Mouse (Mus musculus) T-helper 2 cell (primary cell): ENCODE data around the gene Rnf224.

Experiments
- in situ Hi-C: fragments of 300-600 bp; cut with MboI, MseI; formaldehyde crosslinking; loops from one replicate; pipeline ENCODE4 v1.15.1; 2025; ENCODE audit warnings: high pct_unique_total_duplicates

The Rnf224 gene

DNA sequence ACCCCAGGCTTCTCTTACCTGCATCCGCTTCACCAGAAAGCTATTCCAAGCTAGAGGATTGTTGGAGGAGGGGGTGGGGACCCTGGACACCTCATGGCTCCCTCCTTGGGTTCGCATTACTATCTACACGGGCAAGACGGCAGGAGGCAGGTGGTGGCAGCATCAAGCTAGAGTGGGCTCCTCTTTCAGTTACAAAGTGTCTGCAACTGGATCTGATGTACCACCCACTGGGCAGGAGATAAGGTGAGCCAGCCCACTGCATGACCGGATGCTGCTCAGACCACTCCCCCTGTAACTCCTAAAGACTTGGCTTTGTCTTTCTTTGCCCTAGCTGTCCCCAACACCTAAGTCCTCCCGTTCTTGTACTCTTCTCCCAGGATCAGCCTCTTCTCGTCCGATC is at the start of gene Rnf224:
Gene Rnf224, minus strand, starts transcription at position 174 of the 400 bp plus-strand sequence.
- in situ Hi-C loops, result no loop called here

DNA sequence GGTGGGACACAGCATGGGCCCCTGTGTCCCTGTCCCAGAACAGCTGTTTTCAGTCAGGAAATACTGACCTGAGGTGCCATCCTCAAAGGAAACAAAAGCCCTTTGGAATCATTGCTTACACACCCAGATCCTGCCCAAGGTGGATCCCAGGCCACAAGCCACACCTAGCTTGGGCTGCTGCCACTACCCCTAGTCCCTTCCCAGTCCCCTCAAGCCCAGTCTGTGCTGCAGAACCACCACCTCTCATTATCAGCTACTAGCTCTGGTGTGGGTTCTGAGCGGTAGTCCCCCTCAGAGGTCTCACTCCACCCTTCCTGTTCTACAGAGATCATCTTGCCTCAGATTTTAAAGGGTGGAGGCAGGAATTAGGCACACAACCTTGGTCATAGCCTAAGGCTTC is 49.7 kb upstream of the Rnf224 start:
- in situ Hi-C loops, result no loop called here

DNA sequence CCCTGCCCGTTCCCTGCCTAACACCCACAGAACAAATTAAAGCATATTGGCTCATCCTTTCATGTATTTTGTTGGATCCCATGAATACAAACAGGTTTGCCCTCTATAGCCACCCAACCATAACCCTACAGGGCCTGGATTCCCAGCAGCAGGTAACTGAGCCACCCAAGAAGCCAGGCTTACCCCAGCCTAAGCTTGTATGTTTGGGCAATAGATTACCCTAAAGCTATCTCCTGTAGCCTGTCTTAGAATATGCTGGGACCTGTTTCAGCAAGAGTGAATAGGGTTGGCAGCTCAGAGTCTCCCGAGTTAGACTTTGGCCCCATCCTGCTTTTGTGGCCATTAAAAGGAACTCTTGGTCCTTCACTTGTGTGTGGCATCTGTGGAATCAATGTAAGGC is 49.0 kb upstream of the Rnf224 start:
- in situ Hi-C loops, result no loop called here

DNA sequence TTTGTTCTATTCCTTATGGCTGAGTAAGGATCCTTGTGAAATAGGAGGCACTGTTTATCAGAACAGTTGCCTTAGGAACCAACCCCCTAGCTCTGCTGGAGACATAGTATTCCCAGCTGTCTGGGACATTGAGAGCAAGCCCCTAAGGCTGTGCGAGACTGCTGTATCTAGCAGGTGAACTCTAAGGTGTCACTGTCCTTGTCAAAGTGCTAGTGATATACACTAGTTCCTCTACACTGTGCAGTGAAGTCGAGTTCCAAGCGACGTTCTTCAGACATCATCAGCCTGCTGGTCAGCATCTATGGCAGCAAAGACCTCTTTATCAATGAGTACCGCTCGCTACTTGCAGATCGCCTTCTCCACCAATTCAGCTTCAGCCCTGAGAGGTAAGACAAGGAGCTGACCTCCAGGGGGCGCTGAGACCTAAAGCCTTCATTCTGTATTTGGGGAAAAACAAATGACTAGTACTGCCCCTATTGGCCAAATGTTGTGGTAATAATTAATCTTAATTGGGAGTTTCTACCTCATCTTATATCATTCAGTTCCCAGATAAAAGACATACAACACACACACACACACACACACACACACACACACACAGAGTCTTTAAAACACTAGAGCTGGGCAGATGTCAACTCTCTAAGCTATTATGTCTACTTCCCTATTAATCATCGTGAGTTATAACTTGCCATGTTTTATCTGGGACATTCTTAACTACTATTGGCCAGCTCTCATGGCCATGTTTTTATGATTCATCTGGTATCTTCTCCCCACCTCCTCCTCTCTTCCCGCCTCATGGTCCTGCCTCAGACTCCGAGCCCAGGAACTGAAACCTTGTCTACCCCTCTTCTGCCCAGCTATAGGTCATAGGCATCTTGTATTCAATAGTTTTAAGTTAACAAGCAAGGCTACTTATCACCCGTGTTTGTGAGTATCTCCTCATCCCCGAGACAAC is 42.6 kb upstream of the Rnf224 start:
- in situ Hi-C loops, result no loop called here

DNA sequence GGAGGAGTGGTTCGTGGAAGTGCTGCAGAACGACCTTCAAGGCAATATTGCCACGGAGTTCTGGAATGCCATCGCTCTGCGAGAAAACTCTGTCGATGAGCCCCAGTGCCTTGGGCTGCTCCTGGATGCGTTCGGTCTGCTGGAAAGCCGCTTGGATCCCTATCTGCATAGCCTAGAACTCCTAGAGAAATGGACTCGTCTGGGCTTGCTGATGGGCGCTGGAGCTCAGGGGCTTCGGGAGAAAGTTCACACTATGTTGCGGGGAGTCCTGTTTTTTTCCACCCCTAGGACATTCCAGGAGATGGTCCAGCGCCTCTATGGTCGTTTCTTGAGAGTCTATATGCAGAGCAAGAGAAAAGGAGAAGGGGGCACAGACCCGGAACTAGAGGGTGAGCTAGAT is 36.4 kb upstream of the Rnf224 start:
- in situ Hi-C loops, result loop anchor here (5.0 to 25.0 kb wide), 2 partner anchors 59 to 886 kb away; partner anchors contain the start of gene Man1b1

DNA sequence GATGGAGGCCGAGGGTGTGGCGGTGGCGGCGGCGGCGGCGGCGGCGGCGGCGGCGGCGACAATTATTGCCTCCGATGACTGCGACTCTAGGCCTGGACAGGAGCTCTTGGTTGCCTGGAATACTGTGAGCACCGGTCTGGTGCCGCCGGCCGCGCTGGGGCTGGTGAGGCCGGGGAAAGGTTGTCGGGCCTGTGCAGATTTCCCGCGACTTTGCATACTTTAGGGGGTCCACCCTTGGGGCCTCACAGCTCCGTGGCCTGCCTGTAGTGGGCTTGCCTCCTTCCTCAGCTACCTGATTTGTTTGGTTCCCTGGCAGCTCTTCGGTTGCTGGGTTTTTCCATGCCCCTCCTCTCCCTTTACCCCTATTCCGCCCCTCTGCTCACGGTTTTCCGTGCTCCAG is 35.9 kb upstream of the Rnf224 start:
- in situ Hi-C loops, result loop anchor here (5.0 to 25.0 kb wide), 2 partner anchors 60 to 885 kb away; partner anchors contain the start of gene Man1b1

DNA sequence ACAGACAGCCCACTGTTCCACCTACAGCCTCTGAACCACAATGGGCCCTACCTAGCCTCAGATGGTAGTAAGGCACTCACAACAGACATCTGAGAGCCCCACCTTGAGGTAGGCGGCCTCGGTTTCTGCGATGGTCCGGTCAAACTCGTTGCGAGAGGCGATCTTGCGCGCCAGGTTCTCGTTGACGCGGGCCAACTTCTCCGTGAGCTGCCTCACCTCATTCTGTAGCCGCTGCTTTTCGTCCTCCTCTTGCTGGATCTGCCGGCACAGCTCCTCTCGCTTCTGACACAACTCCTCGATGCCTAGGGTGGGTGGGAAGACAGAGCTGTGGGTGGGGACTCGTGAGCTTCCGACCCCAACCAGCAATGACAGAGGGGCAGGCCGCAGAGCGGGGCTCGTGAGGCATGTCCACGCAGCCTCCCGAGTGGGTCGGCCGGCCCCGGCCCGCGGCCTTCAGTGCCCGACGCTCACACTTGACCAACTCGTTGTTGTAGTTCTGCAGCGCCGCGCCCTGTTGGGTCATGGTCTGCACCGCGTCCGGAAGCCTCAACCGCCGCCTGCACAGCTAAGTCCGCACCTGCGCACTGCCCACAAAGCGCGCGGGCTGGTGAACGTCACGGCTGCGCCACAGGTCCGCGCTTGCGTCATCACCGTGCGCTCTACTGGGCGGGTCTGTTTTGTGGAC is 35.4 kb upstream of the Rnf224 start, which contains the start of the genes Ssna1 and Anapc2:
Gene Ssna1, minus strand, starts transcription at position 612 of the 685 bp plus-strand sequence.
Gene Anapc2, plus strand, starts transcription at position 652 of the 685 bp plus-strand sequence.
- in situ Hi-C loops, result loop anchor here (5.0 to 25.0 kb wide), 2 partner anchors 60 to 885 kb away; partner anchors contain the start of gene Man1b1

DNA sequence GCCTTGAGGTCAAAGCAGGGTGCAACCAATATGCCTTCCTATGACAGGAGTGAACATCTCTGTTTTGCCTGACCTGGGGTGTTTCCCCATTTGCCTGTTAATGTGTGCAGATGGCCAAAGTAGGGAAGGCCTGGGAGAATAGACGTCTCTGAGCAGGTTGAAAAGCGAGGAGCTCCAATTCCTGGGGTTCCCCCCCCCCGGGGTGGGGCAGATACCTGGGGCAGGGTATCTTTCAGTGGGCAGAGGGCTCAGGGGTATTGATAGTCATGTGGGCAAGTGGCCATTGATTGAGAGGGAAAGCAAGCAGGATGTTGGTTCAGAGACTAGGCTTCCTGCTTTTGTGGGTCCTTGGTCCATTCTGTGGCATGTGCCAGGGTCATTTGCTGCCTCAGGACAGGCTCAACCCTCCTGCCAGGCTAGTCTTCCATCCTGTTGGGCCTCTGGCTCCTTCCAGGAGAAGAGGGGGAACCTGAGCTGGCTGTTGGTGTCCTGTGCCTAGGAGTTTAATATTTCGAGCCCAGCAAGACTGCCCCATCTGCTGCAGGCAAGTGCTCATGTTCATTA is 31.2 kb upstream of the Rnf224 start:
- in situ Hi-C loops, result loop anchor here (25.0 kb wide), 1 partner anchor 881 kb away; no protein-coding TSS in a partner anchor

DNA sequence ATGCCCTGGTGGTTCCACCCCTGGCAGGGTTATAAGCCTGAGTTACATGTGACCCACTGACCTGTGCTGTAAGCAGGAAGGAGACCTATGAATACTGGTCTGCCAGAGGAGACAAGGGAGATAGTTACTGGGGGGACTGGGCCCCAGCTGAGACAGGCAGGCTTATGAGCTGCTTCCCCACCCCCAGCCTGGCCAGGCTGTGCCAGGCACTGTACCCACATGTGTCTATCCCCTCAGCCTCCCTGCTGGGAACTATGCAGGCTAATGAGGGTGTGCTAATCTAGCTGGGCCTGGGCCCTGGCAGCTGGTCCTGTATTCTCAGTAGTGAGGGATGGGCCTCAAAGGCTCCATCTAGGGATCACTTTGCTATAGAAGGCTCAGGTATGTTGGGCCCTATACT is 30.7 kb upstream of the Rnf224 start:
- in situ Hi-C loops, result loop anchor here (25.0 kb wide), 1 partner anchor 880 kb away; no protein-coding TSS in a partner anchor

DNA sequence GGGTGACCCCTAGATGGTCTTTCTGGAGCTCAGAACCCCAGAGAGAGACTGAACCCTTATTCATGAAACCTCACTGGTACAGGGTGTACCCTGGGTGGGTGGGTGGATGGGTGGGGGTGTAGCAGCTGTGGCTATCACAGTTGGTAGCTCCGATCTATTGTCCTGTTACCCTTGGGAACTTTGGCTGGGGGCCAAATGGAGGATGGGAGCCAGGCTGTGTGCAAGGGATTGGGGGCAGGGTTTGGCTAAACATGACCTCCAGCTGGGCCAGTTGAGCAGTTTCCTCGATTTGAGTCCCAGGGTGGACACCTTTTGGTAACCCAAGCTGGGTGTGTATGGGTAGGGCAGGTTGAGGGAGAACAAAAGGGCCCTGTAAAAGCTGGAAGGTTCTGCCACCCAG is 30.1 kb upstream of the Rnf224 start:
- in situ Hi-C loops, result loop anchor here (25.0 kb wide), 1 partner anchor 879 kb away; no protein-coding TSS in a partner anchor

DNA sequence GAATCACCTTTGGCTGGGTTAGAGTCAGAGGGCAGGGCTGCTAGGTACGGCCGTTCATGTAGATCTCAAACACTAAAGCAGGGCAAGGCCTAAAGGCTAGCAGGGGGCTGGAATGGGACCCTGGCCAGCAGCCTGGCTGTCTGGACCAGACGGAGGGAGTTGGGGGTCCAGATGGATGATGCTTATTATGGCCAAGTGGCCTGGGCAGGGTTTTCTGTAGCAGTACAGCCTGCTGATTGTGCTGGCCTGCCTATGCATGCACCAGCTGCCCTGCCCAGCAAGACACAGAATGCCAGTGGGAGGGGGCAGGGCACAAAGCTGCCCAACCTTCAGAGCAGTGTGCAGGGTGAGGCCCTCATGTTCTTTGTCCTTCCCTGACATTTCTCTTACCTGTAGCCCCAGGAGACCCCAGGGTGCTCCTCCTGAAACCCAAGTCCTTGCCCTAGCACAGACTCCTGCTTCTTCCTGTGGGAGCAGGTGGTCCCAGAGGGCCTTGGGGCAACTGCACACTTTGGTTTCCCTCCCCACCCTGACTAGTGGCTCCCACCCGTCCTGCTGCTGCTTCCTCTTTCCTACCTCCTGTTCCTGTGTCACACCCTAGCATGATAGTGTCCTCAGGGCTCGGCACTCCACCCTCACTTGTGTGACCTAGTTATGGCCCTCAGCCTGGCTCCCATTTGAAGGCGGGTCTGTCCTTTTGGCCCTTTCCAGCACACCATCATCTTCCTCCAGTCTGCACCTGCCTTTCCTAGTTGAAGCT is 29.5 kb upstream of the Rnf224 start:
- in situ Hi-C loops, result loop anchor here (25.0 kb wide), 1 partner anchor 879 kb away; no protein-coding TSS in a partner anchor

DNA sequence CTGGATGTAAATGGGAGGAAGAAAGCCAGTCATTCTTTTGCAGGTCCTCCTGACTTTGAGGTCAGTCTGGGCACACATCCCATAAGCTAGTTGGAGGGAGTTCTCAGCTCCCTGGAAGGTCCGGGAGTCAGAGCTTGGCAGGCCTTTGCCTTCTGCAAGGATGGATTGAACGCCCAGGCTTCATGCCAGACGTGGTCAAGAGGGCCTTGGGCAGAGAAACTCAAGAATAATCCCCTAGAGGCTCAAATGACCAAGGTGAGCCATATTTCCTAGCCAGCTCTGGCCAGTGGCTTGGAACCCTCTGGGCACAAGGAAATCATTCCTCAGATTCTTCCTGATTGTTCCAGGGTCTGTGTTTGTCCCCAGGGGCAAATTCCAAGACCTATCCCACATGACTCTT is 28.3 kb upstream of the Rnf224 start:
- in situ Hi-C loops, result loop anchor here (25.0 kb wide), 1 partner anchor 878 kb away; no protein-coding TSS in a partner anchor

DNA sequence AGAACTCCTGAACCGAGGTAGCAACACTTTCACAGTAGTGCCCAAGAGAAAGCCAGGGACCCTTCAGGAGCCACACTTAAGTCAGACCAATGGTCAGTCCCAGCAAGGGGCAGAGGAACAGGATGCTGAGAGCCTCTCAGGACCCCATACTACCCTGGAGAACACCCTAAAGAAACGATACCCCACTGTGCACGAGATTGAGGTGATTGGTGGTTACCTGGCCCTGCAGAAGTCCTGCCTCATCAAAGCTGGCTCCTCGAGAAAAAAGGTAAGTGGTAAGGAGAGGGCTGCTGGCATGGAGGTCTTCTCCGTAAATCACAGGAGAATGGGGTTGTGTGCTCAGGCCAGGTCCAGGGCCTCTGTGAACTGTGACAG is 27.7 kb upstream of the Rnf224 start:
- in situ Hi-C loops, result loop anchor here (25.0 kb wide), 1 partner anchor 877 kb away; no protein-coding TSS in a partner anchor

DNA sequence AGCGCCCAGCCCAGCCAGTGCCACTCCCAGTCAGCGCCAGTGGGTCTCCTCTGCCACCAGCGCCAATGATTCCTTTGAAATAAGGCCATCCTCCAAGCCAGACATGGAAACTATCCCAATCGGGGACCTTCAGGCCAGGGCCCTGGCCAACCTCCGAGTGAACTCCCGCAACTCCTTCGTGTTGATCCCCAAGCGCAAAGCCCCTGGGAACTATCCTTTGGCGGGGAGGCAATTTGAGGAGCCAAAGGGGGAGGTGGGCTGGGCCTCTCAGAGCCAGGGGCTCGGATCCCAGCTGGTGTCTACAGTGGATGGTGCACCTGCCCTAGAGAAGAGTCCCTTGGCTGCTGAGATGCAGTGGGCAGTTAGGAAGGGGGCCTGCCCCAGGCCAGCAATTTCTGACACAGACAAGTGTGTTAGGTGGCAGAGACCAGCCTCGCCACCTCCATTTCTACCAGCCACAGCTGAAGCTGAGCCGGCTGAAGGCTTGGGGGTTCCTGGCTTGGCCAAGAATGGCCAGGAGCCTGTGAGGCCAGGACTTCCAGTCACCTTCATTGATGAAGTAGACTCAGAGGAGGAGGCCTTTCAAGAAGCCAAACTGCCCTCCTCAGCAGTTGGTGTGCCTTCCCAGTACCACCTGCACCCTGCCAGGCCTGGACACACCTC is 27.2 kb upstream of the Rnf224 start:
- in situ Hi-C loops, result loop anchor here (25.0 kb wide), 1 partner anchor 876 kb away; no protein-coding TSS in a partner anchor

DNA sequence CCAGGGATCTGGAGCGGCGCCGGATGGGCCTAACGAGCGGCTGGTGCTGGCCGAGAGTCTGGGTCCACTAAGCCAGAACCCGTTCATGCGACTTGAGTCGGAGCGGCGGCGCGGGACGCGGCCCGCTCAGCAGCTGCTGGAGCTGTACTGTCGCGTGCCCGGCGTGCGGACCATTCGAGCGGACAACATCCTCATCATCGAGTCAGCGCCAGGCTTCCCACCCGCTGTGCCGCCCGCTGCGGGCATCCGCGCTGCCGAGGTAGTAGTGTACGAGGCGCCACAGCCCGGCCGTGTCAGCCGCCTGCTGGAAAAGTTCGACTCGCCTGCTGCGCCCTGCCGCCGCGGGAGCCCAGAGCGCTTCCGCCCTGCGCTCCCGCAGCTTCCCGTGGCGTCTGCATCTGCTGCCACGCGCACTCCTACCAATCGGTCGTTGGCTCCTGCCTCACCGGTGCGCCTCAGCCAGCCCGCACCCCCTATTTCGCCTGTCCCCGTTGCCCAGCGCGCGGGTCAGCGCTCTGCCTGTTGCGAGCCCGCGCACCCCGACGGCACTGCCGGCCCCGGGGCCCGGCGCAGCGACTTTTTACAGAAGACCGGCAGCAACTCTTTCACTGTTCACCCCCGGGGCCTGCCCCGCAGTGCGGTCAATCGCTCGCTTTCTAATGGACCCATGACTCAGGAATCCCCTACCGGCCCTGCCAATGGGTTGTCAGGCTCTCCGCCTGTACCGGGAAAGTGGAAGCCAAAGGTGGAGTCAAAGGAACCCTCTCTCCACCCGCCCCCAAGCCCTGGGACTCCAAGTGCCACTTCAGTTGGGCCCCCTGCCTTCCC is 26.4 kb upstream of the Rnf224 start:
- in situ Hi-C loops, result loop anchor here (25.0 kb wide), 1 partner anchor 876 kb away; no protein-coding TSS in a partner anchor

DNA sequence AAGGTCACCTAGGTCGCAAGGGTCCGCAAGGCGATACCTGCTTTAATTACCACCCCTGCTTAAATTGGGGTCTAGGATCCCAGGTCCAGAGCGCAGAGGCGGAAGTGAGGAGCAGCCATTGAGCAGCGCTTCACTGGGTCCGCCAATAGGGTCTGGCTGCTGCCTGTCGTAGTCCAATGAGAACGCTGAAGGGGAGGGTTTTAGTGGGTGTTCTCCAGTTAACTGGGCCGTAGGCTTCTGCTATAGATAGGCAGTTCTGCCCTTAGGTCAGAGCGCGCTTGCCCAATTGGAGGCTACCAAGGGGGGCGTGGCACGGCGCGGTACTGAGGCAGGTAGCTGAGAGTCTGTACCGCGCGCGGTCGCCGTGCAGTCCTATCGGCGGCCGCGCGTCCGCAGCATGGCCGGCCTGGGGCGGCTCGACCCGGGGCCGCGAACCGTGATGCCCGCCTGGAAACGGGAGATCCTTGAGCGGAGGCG is 25.7 kb upstream of the Rnf224 start, which contains the start of gene Tprn:
Gene Tprn, plus strand, starts transcription at position 328 of the 477 bp plus-strand sequence.
- in situ Hi-C loops, result loop anchor here (25.0 kb wide), 1 partner anchor 875 kb away; no protein-coding TSS in a partner anchor

DNA sequence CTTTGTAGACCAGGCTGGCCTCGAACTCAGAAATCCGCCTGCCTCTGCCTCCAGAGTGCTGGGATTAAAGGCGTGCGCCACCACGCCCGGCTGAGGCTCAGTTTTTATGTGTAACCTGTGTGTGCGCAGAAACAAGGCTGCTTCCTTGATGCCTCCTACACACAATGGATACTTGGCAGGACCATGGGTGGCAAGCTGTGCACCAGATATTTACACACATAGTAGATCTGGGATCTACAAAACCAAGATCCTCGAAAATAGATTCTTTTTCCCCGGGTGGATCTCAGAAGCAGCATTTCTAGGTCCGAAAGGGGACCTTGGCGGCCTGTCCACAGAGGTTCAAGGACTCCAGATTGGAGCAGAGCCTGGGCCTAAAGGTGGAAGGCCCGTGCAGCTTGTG is 25.3 kb upstream of the Rnf224 start:
- in situ Hi-C loops, result loop anchor here (25.0 kb wide), 1 partner anchor 875 kb away; no protein-coding TSS in a partner anchor

DNA sequence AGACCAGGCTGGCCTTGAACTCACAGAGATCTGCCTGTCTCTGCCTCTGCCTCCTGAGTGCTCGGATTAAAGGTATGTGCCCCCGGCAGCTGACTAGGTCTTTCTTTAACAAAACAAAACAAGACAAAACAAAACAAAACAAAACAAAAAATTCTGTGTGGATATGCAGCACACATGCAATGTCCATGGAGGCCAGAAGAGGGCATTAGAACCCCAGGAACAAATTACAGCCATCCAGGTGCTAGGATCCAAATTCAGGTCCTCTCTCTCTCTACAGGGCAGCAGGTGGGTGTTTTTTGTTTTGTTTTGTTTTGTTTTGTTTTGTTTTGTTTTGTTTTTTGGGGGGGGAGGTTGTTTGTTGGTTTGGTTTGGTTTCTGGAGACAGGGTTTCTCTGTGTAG is 22.3 kb upstream of the Rnf224 start:
- in situ Hi-C loops, result loop anchor here (25.0 kb wide), 1 partner anchor 872 kb away; no protein-coding TSS in a partner anchor

DNA sequence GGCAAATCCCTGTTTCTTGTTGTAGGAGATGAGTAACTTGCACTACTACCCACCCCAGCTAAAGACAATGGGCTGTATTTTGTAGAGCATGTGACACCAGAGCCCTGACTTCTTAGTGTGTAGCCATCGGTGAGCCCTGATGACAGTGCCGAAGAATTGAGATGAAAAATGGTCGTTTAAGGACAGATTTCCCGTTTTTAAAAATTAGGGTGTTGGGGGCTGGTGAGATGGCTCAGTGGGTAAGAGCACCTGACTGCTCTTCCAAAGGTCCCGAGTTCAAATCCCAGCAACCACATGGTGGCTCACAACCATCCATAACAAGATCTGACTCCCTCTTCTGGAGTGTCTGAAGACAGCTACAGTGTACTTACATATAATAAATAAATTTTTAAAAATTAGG is 20.7 kb upstream of the Rnf224 start:
- in situ Hi-C loops, result loop anchor here (25.0 kb wide), 1 partner anchor 870 kb away; no protein-coding TSS in a partner anchor
